Mouse (Mus musculus) testis, adult 2 months (tissue): Measurements from ENCODE around the gene Dock8. TPM values are rescaled to one million over a fixed set of nuclear protein-coding genes. Genes with fewer than 3 reads are reported as not detected.

Source experiments
- H3K27ac ChIP-seq: fragments of 200-500 bp; 2 replicates; pipeline ENCODE4 v1.5.1; 2012; ENCODE audit warnings: low read depth, low read length; ENCODE audit not compliant: control insufficient read depth, insufficient read depth
- H3K27me3 ChIP-seq: fragments of 200-500 bp; 2 replicates; pipeline ENCODE4 v1.6.1; 2012; ENCODE audit warnings: mild to moderate bottlenecking, low read length, moderate library complexity; ENCODE audit not compliant: control insufficient read depth, insufficient read depth
- H3K36me3 ChIP-seq: fragments of 200-500 bp; 2 replicates; pipeline ENCODE4 v1.6.1; 2012; ENCODE audit warnings: mild to moderate bottlenecking, low read length; ENCODE audit not compliant: control insufficient read depth, insufficient read depth
- H3K4me1 ChIP-seq: fragments of 200-500 bp; 2 replicates; pipeline ENCODE4 v1.6.1; 2012; ENCODE audit warnings: low read length; ENCODE audit not compliant: control insufficient read depth, insufficient read depth
- H3K4me3 ChIP-seq: fragments of 200-500 bp; 2 replicates; pipeline ENCODE4 v1.5.1; 2012; ENCODE audit warnings: low read depth, mild to moderate bottlenecking, low read length, moderate library complexity, mixed read lengths; ENCODE audit not compliant: control insufficient read depth
- CTCF ChIP-seq: fragments of 200-500 bp; IDR thresholded peaks from 2 replicates; pipeline ENCODE4 v1.5.1; 2012; ENCODE audit warnings: low read depth, mild to moderate bottlenecking, inconsistent platforms, low read length, moderate library complexity; ENCODE audit not compliant: control insufficient read depth, insufficient read depth, insufficient replicate concordance
- POLR2A ChIP-seq: fragments of 200-500 bp; IDR thresholded peaks from 2 replicates; pipeline ENCODE4 v1.6.1; 2012; ENCODE audit warnings: low read depth, mild to moderate bottlenecking, inconsistent platforms, low read length, moderate library complexity; ENCODE audit not compliant: control insufficient read depth
- polyA plus RNA-seq: library from polyadenylated mRNA; depleted of rRNA; stranded (reverse); fragments of >200 nt; gene quantifications from 2 replicates; pipeline ENCODE4 v1.2.3, GENCODE M21; 2012

The Dock8 gene
- polyA plus RNA-seq, 1 experiment, result 3.8 TPM

GRCm38 (mm10) chr19:25087181-25087580 is 87.8 kb downstream of the Dock8 start:
- Histone ChIP-seq H3K27me3 (no peaks in the 10 kb centered on the region), H3K4me1 (no peaks in the 10 kb centered on the region), H3K27ac (no peak overlapping the region), H3K4me3 (no peak overlapping the region), H3K36me3 (no peaks in the 10 kb centered on the region)
- TF ChIP-seq CTCF (no peak), POLR2A (no peak)

GRCm38 (mm10) chr19:25089746-25090145 is 90.4 kb downstream of the Dock8 start:
- TF ChIP-seq CTCF (no peak), POLR2A (no peak)
- Histone ChIP-seq H3K27ac (no peak overlapping the region), H3K36me3 (no peaks in the 10 kb centered on the region)

DNA sequence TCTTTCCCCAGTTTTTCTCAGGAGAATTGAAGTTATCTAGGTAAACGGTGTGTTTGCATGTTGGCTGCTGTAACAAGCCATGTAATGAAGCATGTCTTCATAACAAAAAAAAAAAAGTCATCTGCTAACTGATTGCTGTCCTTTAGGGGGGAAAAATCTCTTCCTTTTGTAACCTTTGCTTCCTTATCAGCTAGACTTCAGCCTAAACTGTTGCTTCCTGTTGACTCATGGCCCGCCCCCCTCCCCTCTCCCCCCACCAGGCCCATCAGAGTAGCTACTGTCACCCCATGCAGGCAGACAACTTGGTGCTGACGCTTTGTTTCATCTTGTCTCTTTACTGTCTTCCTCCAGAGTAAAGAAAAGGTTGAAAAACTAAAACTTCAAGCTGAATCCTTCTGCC is 95.8 kb downstream of the Dock8 start:
- Histone ChIP-seq H3K27ac (no peak overlapping the region), H3K4me3 (no peak overlapping the region), H3K4me1 (no peaks in the 10 kb centered on the region), H3K27me3 (no peaks in the 10 kb centered on the region), H3K36me3 (no peaks in the 10 kb centered on the region)
- TF ChIP-seq CTCF, result no peak

More at GRCm38 (mm10) chr19:25089746-25090145, 90.4 kb downstream of the Dock8 start:
- H3K27me3 ChIP-seq, result no peaks in the 10 kb centered on the region
- no peaks in the 10 kb centered on the region for H3K4me1 ChIP-seq
- no peak overlapping the region for H3K4me3 ChIP-seq

- TF ChIP-seq CTCF (no peak), POLR2A (no peak)
- Histone ChIP-seq H3K27ac (no peak overlapping the region), H3K4me3 (no peak overlapping the region), H3K36me3 (no peaks in the 10 kb centered on the region), H3K4me1 (no peaks in the 10 kb centered on the region), H3K27me3 (no peaks in the 10 kb centered on the region)
These were observed 97.0 kb downstream of the Dock8 start for GRCm38 (mm10) chr19:25096316-25096715.

GRCm38 (mm10) chr19:25096986-25097385 is 97.7 kb downstream of the Dock8 start:
- Histone ChIP-seq H3K27ac (no peak overlapping the region), H3K4me3 (no peak overlapping the region)
- TF ChIP-seq CTCF (no peak), POLR2A (no peak)

DNA sequence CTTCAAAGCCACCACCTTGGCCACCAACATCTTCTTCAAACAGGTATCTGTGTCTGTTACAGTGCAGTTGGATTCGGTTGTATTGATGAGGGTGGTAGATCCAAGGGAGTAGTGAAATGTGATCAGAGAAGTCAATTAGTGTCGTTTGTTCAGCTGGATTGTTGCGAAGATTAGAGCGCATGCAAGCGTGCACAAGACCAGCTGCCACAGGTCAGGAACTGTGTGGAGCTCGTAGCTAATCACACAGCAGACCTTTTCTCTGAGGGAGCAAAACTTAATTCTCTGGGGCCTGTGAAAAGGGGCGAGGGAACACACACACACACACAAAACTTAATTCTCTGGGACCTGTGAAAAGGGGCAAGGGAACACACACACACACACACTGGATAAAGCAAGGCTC is 98.2 kb downstream of the Dock8 start:
- TF ChIP-seq POLR2A (no peak), CTCF (no peak)
- Histone ChIP-seq H3K4me1 (no peaks in the 10 kb centered on the region), H3K36me3 (no peaks in the 10 kb centered on the region), H3K27ac (no peak overlapping the region), H3K4me3 (no peak overlapping the region), H3K27me3 (no peaks in the 10 kb centered on the region)

More at GRCm38 (mm10) chr19:25096986-25097385, 97.7 kb downstream of the Dock8 start:
- H3K36me3 ChIP-seq, result no peaks in the 10 kb centered on the region
- H3K27me3 ChIP-seq, result no peaks in the 10 kb centered on the region
- no peaks in the 10 kb centered on the region for H3K4me1 ChIP-seq

DNA sequence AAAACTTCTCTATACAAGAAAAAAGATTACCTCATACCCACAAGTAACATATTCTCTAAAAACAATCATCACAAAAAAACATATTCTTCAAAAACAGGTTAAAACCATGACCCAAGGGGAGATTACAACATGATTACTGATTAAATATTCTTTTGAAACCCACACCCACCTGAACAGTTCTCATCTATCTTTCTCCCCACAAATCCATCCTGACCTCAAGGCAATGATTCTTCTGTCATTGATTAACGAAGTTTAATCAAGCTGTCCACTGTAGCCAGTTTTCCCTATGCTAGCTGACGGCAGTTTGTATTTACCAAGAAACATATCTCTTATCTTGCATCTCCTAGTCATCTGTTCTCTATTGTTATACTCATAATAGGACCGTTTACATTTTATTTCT is 98.6 kb downstream of the Dock8 start:
- Histone ChIP-seq H3K4me3 (no peak overlapping the region), H3K36me3 (no peaks in the 10 kb centered on the region), H3K4me1 (no peaks in the 10 kb centered on the region), H3K27ac (no peak overlapping the region), H3K27me3 (no peaks in the 10 kb centered on the region)
- TF ChIP-seq CTCF (no peak), POLR2A (no peak)

DNA sequence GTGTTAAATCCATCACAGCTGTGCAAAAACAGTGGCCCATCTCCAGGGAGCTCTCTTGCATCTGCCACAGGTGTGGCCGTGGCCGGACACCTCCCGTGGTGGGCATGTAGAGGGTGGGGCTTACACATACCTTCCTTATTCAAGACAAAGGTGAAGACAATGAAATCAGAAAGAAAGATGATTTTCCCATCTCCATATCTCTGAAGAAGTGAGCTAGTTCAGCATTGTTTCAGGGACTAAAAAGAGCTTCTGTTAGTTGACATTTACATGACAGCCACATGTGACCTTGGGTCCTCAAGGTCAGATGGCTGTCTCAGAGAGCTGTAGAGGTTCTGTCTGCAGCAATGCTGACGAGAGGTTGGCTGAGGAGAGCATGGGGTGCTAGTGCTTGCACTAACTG is 99.6 kb downstream of the Dock8 start:
- Histone ChIP-seq H3K27me3 (no peaks in the 10 kb centered on the region), H3K36me3 (no peaks in the 10 kb centered on the region), H3K4me1 (no peaks in the 10 kb centered on the region), H3K4me3 (no peak overlapping the region), H3K27ac (no peak overlapping the region)
- TF ChIP-seq POLR2A (no peak), CTCF (no peak)

DNA sequence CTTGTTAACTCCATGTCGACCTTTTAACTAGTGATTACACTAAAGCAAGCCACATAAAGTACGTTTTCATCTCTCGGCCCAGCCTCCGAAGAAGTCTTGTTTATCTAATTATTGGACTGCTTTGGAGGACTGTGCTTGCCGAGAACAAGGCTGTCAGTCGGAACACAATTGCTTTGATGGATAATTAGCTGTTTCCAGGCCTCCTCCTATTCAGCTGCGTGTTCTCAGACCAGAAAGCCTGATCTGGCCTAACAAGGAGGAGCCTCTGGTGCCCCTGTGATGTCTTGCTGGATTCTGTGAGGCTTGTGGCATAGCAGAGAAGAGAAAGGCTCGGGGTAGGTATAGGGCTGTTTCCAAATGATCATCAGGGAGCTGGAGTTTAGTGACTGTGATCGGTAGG is 106.3 kb downstream of the Dock8 start:
- Histone ChIP-seq H3K36me3 (no peaks in the 10 kb centered on the region), H3K27ac (no peak overlapping the region)

More for the DNA sequence above, 106.3 kb downstream of the Dock8 start:
- Histone ChIP-seq H3K4me3 (no peak overlapping the region), H3K4me1 (no peaks in the 10 kb centered on the region), H3K27me3 (no peaks in the 10 kb centered on the region)
- TF ChIP-seq POLR2A (no peak), CTCF (no peak)
